Mouse (Mus musculus) lung, embryonic 14.5 days (tissue): Measurements from ENCODE around the gene Irs3. TPM values are rescaled to one million over a fixed set of nuclear protein-coding genes. Genes with fewer than 3 reads are reported as not detected.

ENCODE experiments used
- ATAC-seq: fragments of 200-750 bp; cut with Nextera tagmentation; 2 replicates; pipeline ENCODE4 v1.8.0; 2017; ENCODE audit warnings: mild to moderate bottlenecking, moderate TSS enrichment, moderate library complexity; ENCODE audit not compliant: insufficient read depth
- DNase-seq: peaks from one replicate; pipeline ENCODE4 v3.0.0-alpha.2; 2015
- H3K27ac ChIP-seq: fragments of 300-500 bp; sonication (generic); 2 replicates; pipeline ENCODE4 v1.5.1; 2014; ENCODE audit warnings: low read depth, mild to moderate bottlenecking, moderate library complexity
- H3K27me3 ChIP-seq: fragments of 300-500 bp; sonication (generic); 2 replicates; pipeline ENCODE4 v1.6.1; 2014; ENCODE audit warnings: low read length, control low read depth; ENCODE audit not compliant: insufficient read depth
- H3K36me3 ChIP-seq: fragments of 300-500 bp; sonication (generic); 2 replicates; pipeline ENCODE4 v1.6.1; 2014; ENCODE audit warnings: control low read depth; ENCODE audit not compliant: insufficient read depth
- H3K4me1 ChIP-seq: fragments of 300-500 bp; sonication (generic); 2 replicates; pipeline ENCODE4 v1.6.1; 2014; ENCODE audit warnings: antibody characterized with exemption, control low read depth; ENCODE audit not compliant: insufficient read depth
- H3K4me2 ChIP-seq: fragments of 300-500 bp; sonication (generic); 2 replicates; pipeline ENCODE4 v1.6.1; 2014; ENCODE audit warnings: mild to moderate bottlenecking
- H3K4me3 ChIP-seq: fragments of 300-500 bp; sonication (generic); 2 replicates; pipeline ENCODE4 v1.5.1; 2014; ENCODE audit warnings: low read depth, low read length
- H3K9ac ChIP-seq: fragments of 300-500 bp; sonication (generic); 2 replicates; pipeline ENCODE4 v1.6.1; 2014
- H3K9me3 ChIP-seq: fragments of 300-500 bp; sonication (generic); 2 replicates; pipeline ENCODE4 v1.6.1; 2016; ENCODE audit warnings: low read depth, low read length, control low read depth
- CTCF ChIP-seq: IDR thresholded peaks from 2 replicates; pipeline ENCODE4 v1.5.1; 2016; ENCODE audit warnings: antibody characterized with exemption, low read depth
- WGBS: fragments of 180-500 bp; shearing (Covaris S2); extraction: QIAGEN DNeasy Blood & Tissue Kit; methylation state at CpG from one replicate; pipeline ENCODE4 v1.1.7; 2014; 5-methylcytosine and 5-hydroxymethylcytosine counted together
- polyA plus RNA-seq: library from polyadenylated mRNA; unstranded; fragments of >200 nt; fragmentation: Nextera tagmentation; extraction: Ambion mirVana; gene quantifications from 2 replicates; pipeline ENCODE4 v1.2.1, GENCODE M21; 2014

Gene Irs3
- polyA plus RNA-seq, 1 experiment from 2014 or later = 0.08 TPM

GRCm38 (mm10) chr5:137647827-137648601 is 2.5 kb upstream of the Irs3 start:
- H3K4me1 ChIP-seq = peaks cover 5% of the 10 kb centered on the region; the same call in 1 of the 2 replicates
- H3K9ac ChIP-seq = no peak overlapping the region
- TF ChIP-seq CTCF = no peak
- DNase-seq (no peak), ATAC-seq (no peak)
- no peak overlapping the region for H3K27ac ChIP-seq
- peaks cover 15% of the 10 kb centered on the region for H3K36me3 ChIP-seq
- no peak overlapping the region for H3K4me2 ChIP-seq
- H3K9me3 ChIP-seq = no peaks in the 10 kb centered on the region
- H3K4me3 ChIP-seq = no peak overlapping the region
- WGBS = 50% methylated on average over 9 of the region's 9 CpGs
- H3K27me3 ChIP-seq = peaks cover 24% of the 10 kb centered on the region

GRCm38 (mm10) chr5:137645091-137645651 is 343 bp downstream of the Irs3 start:
- peaks cover 24% of the 10 kb centered on the region for H3K27me3 ChIP-seq
- peaks cover 28% of the 10 kb centered on the region for H3K36me3 ChIP-seq
- peak overlapping the region; percentile 26 for H3K4me3 ChIP-seq
- H3K27ac ChIP-seq = no peak overlapping the region
- no peak for ATAC-seq
- no peaks in the 10 kb centered on the region for H3K9me3 ChIP-seq
- no peak for TF ChIP-seq CTCF
- 4% methylated on average over 44 of the region's 44 CpGs for WGBS
- H3K4me2 ChIP-seq = peak overlapping the region; percentile 56
- H3K9ac ChIP-seq = peak overlapping the region; percentile 23; the same call in 1 of the 2 replicates
- peaks cover 5% of the 10 kb centered on the region; the same call in 1 of the 2 replicates for H3K4me1 ChIP-seq
- DNase-seq = peak; percentile 52

- Histone ChIP-seq H3K36me3 (peaks cover 35% of the 10 kb centered on the region), H3K4me3 (no peak overlapping the region), H3K27me3 (peaks cover 24% of the 10 kb centered on the region), H3K9me3 (no peaks in the 10 kb centered on the region), H3K9ac (no peak overlapping the region), H3K4me1 (no peaks in the 10 kb centered on the region), H3K27ac (no peak overlapping the region), H3K4me2 (no peak overlapping the region)
- no peak for ATAC-seq
- DNase-seq = no peak
- whole genome bisulfite sequencing = 45% methylated on average over 19 of the region's 19 CpGs
- TF ChIP-seq CTCF = no peak
Measured at GRCm38 (mm10) chr5:137644484-137644883, 1.0 kb downstream of the Irs3 start.

- DNase-seq (no peak), ATAC-seq (no peak)
- Histone ChIP-seq H3K9ac (no peak overlapping the region), H3K36me3 (peaks cover 51% of the 10 kb centered on the region), H3K9me3 (no peaks in the 10 kb centered on the region), H3K27ac (no peak overlapping the region), H3K27me3 (peaks cover 24% of the 10 kb centered on the region), H3K4me1 (no peaks in the 10 kb centered on the region), H3K4me3 (no peak overlapping the region), H3K4me2 (no peak overlapping the region)
- TF ChIP-seq CTCF = no peak
- WGBS = 41% methylated on average over 4 of the region's 4 CpGs
Measured at GRCm38 (mm10) chr5:137642886-137643285, 2.6 kb downstream of the Irs3 start.

GRCm38 (mm10) chr5:137641054-137641453 is 4.5 kb downstream of the Irs3 start, which contains the start of gene Sap25:
Sap25 (plus strand) TSS chr5:137641334.
- H3K9ac ChIP-seq = no peak within 1 kb of the TSS
- H3K4me2 ChIP-seq = no peak within 1 kb of the TSS
- no peak for ATAC-seq
- no peak for DNase-seq
- peaks cover 69% of the 10 kb centered on the region for H3K36me3 ChIP-seq
- H3K9me3 ChIP-seq = no peaks in the 10 kb centered on the region
- peaks cover 23% of the 10 kb centered on the region for H3K27me3 ChIP-seq
- H3K27ac ChIP-seq = no peak within 1 kb of the TSS
- no peaks in the 10 kb centered on the region for H3K4me1 ChIP-seq
- 84% methylated on average over 19 of the region's 19 CpGs for WGBS
- H3K4me3 ChIP-seq = no peak within 1 kb of the TSS
- TF ChIP-seq CTCF = peak; percentile 54

GRCm38 (mm10) chr5:137639472-137639871 is 6.0 kb downstream of the Irs3 start:
- H3K36me3 ChIP-seq = peaks cover 81% of the 10 kb centered on the region
- 0 out of 2 replicates have a peak, but pooled peaks have one; percentile 14 for ATAC-seq
- no peak for DNase-seq

GRCm38 (mm10) chr5:137633397-137634084 is 12.0 kb downstream of the Irs3 start:
- WGBS = 70% methylated on average over 12 of the region's 12 CpGs
- Histone ChIP-seq H3K9me3 (no peaks in the 10 kb centered on the region), H3K36me3 (peaks cover 54% of the 10 kb centered on the region), H3K4me1 (peaks cover 20% of the 10 kb centered on the region), H3K27me3 (no peaks in the 10 kb centered on the region), H3K4me3 (no peak overlapping the region), H3K27ac (no peak overlapping the region), H3K9ac (no peak overlapping the region), H3K4me2 (no peak overlapping the region)
- TF ChIP-seq CTCF = no peak
- ATAC-seq (no peak), DNase-seq (no peak)

More at GRCm38 (mm10) chr5:137639472-137639871, 6.0 kb downstream of the Irs3 start:
- no peak overlapping the region for H3K4me2 ChIP-seq
- H3K9me3 ChIP-seq = no peaks in the 10 kb centered on the region
- no peak overlapping the region for H3K4me3 ChIP-seq
- no peaks in the 10 kb centered on the region for H3K4me1 ChIP-seq
- H3K27me3 ChIP-seq = peaks cover 8% of the 10 kb centered on the region
- H3K27ac ChIP-seq = no peak overlapping the region
- no peak overlapping the region for H3K9ac ChIP-seq
- TF ChIP-seq CTCF = no peak
- 68% methylated on average over 7 of the region's 7 CpGs for WGBS
